Mouse (Mus musculus) ZHBTc4 (cell line): Measurements from ENCODE around the gene Mcee.

Experiments used
- DNase-seq: peaks from one replicate; pipeline ENCODE4 v3.0.0-alpha.2; 2011; ENCODE audit warnings: low read depth, low spot score

Mcee gene

GRCm38 (mm10) chr7:64392122-64392818 is at the start of gene Mcee, which contains the start of gene Mphosph10:
Gene Mcee, plus strand, starts transcription at chr7:64392607.
Gene Mphosph10, minus strand, starts transcription at chr7:64392268.
- DNase-seq = peak; percentile 98

GRCm38 (mm10) chr7:64347813-64348212 is 44.6 kb upstream of the Mcee start:
- DNase-seq = no peak

GRCm38 (mm10) chr7:64349147-64349861 is 43.1 kb upstream of the Mcee start:
- no peak for DNase-seq

GRCm38 (mm10) chr7:64351087-64351486 is 41.3 kb upstream of the Mcee start:
- no peak for DNase-seq

- no peak for DNase-seq
Measured at GRCm38 (mm10) chr7:64354206-64354605, 38.2 kb upstream of the Mcee start.

- DNase-seq = no peak
Measured at GRCm38 (mm10) chr7:64356661-64357060, 35.7 kb upstream of the Mcee start.

GRCm38 (mm10) chr7:64357405-64357804 is 35.0 kb upstream of the Mcee start:
- peak; percentile 75 for DNase-seq

- no peak for DNase-seq
Measured at GRCm38 (mm10) chr7:64358666-64359065, 33.7 kb upstream of the Mcee start.

- DNase-seq = no peak
Measured at GRCm38 (mm10) chr7:64359943-64360585, 32.3 kb upstream of the Mcee start.

GRCm38 (mm10) chr7:64360586-64360945 is 31.8 kb upstream of the Mcee start:
- no peak for DNase-seq

GRCm38 (mm10) chr7:64365863-64366262 is 26.5 kb upstream of the Mcee start:
- no peak for DNase-seq

GRCm38 (mm10) chr7:64369841-64370240 is 22.6 kb upstream of the Mcee start:
- DNase-seq = no peak

GRCm38 (mm10) chr7:64371940-64372878 is 20.2 kb upstream of the Mcee start:
- no peak for DNase-seq

GRCm38 (mm10) chr7:64373147-64373829 is 19.1 kb upstream of the Mcee start:
- no peak for DNase-seq

GRCm38 (mm10) chr7:64373830-64374562 is 18.4 kb upstream of the Mcee start, which contains the start of gene Fan1:
Gene Fan1, minus strand, starts transcription at chr7:64374095.
- peak; percentile 94 for DNase-seq

GRCm38 (mm10) chr7:64391479-64391878 is 928 bp upstream of the Mcee start:
- DNase-seq = peak; percentile 33

- no peak for DNase-seq
Measured at GRCm38 (mm10) chr7:64392819-64393151, 378 bp downstream of the Mcee start.

- DNase-seq = no peak
Measured at GRCm38 (mm10) chr7:64400725-64401124, 8.3 kb downstream of the Mcee start.

GRCm38 (mm10) chr7:64402452-64402851 is 10.0 kb downstream of the Mcee start:
- DNase-seq = no peak

GRCm38 (mm10) chr7:64403989-64404388 is 11.6 kb downstream of the Mcee start:
- no peak for DNase-seq
